Mouse (Mus musculus) mouse embryonic stem cell (cell line): Measurements from ENCODE around the gene Sppl2c.

Experiments used
- in situ Hi-C, 2 experiments: fragments of 300-500 bp; cut with MboI; formaldehyde crosslinking; loops; 1 replicate in 1 of 2; 3 replicates in 1 of 2; pipeline ENCODE4 v1.14.3; 2019 to 2020; ENCODE audit warnings: low sequenced_read_pairs in 2 of 2, low pct_unique_long_range_greater_than_20kb in 1 of 2, mixed read lengths in 1 of 2; ENCODE audit not compliant: unreplicated experiment in 1 of 2

Gene Sppl2c

DNA sequence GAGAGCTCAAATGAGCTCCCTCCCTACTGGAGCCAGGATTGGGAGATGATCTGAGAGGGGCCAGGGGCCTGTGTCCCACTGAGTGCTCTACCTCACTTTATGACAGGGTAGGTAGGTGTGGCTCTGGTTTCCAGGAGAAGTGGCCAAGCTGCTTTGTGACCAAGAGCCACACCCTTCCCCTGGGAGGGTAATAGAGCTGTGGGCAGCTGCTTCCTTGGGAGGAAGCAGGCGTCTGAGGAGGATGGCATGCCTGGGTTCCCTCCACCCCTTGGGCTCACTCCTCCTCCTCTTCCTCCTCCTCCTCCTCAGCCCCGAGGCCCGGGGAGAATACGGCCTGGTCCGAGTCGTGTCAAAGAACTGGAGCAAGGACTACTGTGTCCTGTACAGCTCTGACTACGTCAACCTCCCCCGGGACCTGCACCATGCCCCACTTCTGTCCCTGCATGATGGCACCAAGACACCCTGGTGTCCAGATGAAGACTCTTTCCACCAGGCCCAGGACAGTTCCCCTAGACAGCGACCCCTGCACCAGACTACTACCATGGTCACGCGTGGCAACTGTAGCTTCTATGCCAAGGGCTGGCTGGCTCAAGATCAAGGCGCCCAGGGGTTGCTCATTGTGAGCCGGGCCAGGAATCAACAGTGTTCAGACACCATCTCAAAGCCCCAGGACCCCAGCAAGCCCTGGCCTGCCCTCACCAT is at the start of gene Sppl2c:
TSS of gene Sppl2c (plus strand) at position 193 of the 702 bp plus-strand sequence.
- in situ Hi-C loops = loop anchor here in 1 of 2 experiments (5.0 kb wide), 1 partner anchor 194 kb away; no protein-coding TSS in a partner anchor

DNA sequence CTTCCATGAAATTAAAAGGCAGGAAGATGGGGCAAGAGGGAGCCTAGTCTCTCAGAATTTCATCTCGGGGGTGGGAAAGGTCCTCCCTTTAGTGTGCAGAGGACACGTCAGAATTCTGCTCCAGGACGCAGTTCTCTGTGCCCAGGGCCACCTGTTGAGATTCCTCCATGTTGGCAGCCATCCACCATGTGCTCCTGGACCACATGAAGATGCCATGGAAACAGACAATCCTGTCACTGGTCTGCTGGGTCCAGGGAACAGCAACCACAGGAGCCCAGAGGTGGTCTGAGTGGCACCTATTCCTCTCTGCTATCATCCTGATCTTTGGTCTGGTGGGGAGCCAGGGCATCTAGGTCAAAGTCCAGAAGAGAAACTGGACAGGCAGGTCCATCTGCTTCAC is 47.2 kb upstream of the Sppl2c start:
- in situ Hi-C loops = no loop called here

GRCm38 (mm10) chr11:104144930-104145329 is 41.2 kb upstream of the Sppl2c start:
- in situ Hi-C loops = no loop called here

GRCm38 (mm10) chr11:104148787-104149186 is 37.3 kb upstream of the Sppl2c start:
- in situ Hi-C loops = no loop called here

GRCm38 (mm10) chr11:104150911-104151310 is 35.2 kb upstream of the Sppl2c start:
- in situ Hi-C loops = no loop called here

DNA sequence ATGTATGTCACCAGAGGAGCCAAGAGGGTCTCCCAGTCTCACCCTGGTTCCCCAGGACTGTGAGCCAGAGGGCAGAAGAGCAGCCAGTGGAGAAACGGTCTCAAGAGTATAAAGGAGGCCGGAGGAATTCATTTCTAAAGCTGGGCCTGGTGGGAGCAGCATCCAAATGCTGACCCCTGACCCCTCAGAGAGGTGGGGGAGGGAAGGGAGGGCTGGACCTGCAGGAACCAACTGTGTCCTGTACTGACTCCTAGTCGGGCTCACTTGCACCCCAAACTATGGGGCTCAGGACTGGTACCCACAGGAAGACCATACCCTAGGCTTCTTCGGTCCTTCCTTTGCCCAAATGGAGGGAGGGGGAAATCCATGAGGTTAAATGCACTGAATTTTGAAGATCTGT is 31.8 kb upstream of the Sppl2c start:
- in situ Hi-C loops = no loop called here

GRCm38 (mm10) chr11:104154820-104155635 is 31.1 kb upstream of the Sppl2c start:
- in situ Hi-C loops = no loop called here

DNA sequence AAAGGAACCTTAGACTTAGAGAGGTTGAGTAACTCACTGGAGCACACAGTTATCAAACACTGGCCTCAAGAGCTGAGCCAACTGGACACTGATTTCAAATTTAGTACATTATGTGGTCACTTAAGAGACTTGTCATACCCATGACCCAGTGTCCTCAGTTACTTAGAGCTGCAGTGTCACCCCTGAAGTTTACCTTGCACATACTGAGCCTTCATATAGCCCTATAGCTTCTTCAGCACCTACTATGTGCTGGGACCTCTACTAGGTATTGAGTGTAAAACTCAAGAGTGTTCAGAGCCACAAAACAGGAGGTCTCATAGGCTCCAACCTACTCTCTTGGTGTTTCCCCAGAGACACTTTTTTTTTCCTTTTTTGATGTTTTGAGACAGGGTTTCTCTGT is 30.2 kb upstream of the Sppl2c start:
- in situ Hi-C loops = no loop called here

DNA sequence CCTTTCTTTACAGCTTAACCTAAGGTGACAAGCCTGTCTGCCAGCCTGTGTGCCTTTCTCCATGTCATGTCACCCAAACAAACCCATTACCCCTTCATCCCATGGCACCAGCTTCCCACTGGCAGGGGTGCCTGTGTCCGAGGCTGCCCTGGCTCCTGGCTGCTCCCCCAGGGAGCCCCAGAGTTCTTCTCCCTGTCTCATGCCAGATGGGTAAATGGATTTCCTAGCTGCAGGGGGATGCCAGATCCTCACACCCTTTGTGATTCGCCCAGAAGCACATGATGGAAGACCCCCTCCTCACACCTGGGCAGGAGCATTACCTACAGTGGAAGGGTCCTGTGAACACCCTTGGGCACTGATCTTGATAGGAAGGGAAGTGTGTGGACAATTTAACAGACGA is 29.7 kb upstream of the Sppl2c start:
- in situ Hi-C loops = no loop called here

GRCm38 (mm10) chr11:104157603-104158259 is 28.4 kb upstream of the Sppl2c start:
- in situ Hi-C loops = no loop called here

- in situ Hi-C loops = no loop called here
These were observed 27.7 kb upstream of the Sppl2c start for GRCm38 (mm10) chr11:104158260-104158907.

DNA sequence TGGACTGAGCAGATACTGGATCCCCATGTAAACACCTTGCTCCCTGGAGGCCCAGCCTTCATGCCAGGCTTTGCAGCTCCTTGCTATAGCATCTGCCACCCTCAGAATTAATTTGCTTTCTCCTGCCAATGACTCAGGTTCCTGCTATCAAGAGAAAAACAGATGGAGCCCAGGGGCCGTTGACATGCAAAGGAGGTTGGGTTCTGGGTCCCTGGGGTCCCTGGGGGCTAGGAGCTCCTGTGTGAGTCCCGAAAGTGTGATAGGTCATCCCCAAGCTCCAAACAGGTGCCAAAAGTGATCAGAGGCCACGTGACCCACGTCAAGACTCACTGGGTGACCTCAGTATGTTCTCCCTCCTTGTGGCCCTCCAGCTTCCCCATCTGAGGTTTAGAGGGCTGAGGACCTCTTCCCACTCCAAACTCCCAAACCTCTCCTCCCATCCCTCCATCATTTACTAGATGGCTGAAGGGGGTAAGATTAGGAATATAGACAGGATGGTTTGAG is 26.3 kb upstream of the Sppl2c start:
- in situ Hi-C loops = loop anchor here in 1 of 2 experiments (10.0 kb wide), 1 partner anchor 165 kb away; no protein-coding TSS in a partner anchor

GRCm38 (mm10) chr11:104161153-104161552 is 25.0 kb upstream of the Sppl2c start:
- in situ Hi-C loops = loop anchor here in 1 of 2 experiments (10.0 kb wide), 1 partner anchor 166 kb away; no protein-coding TSS in a partner anchor

- in situ Hi-C loops = loop anchor here in 1 of 2 experiments (10.0 kb wide), 1 partner anchor 169 kb away; no protein-coding TSS in a partner anchor
These were observed 21.9 kb upstream of the Sppl2c start for GRCm38 (mm10) chr11:104164257-104164656.

- in situ Hi-C loops = no loop called here
These were observed 14.8 kb upstream of the Sppl2c start for GRCm38 (mm10) chr11:104171281-104171781.

- in situ Hi-C loops = no loop called here
These were observed 7.2 kb upstream of the Sppl2c start for GRCm38 (mm10) chr11:104178893-104179292.

DNA sequence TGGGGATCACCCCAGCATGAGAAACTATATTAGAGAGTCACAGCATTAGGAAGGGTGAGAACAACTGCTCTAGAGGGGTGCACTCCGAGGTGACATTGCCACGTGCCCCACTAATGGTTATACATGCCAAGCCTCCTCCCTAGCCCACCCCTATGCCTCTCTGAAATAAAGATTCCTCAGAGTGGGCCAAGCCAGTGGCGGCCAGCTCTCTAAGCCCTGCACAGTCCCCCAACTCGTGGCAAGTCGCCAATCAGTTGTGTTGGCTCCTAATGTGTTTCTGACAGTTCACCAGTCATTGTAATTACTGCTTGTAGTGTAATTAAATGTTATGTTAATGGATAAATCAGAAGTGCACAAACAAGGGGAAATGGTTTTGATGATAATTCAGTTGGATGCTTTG is 6.3 kb upstream of the Sppl2c start:
- in situ Hi-C loops = no loop called here

DNA sequence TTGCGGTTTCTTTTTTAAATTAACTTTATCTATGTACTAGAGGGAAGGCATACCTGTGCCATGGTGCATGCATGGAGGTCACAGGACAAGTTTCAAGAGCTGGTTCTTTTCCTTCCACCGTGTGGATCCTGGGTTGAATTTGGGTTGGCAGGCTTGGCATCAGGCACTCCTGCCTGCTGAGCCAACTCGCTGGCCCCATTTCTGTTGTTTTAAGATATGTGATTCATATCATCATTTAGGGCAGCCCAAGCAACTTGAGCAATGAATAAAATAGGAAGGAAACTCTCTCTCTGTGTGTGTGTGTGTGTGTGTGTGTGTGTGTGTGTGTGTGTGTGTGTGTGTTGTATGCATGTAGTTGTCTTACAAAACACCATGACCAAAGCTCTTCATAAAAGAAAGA is 4.0 kb upstream of the Sppl2c start:
- in situ Hi-C loops = no loop called here
